Mouse (Mus musculus): Measurements from ENCODE around the gene Vps4b. TPM values are rescaled to one million over a fixed set of nuclear protein-coding genes. Genes with fewer than 3 reads are reported as not detected.
A peak's percentile ranks its signal among the peaks of the same experiment; 100 is the strongest.

Vps4b gene
- polyA plus RNA-seq (2016; fragmentation: Nextera tagmentation; extraction: Ambion mirVana): 65.9 and 71.2 TPM in 2 replicates

- 0% methylated on average over 23 of the region's 23 CpGs for WGBS
- peaks cover 11% of the 10 kb centered on the region for H3K36me3 ChIP-seq
- DNase-seq (ENCODE audit: low spot score): peak; percentile 91
- peak within 1 kb of the TSS; percentile 93 for H3K4me3 ChIP-seq
- H3K27ac ChIP-seq: peak within 1 kb of the TSS; percentile 95
- peaks cover 9% of the 10 kb centered on the region for H3K4me1 ChIP-seq
- H3K27me3 ChIP-seq (ENCODE audit: low read depth, poor library complexity, severe bottlenecking): no peaks in the 10 kb centered on the region
- no peaks in the 10 kb centered on the region for H3K9me3 ChIP-seq (replicated peaks)
Observed at GRCm38 (mm10) chr1:106796542-106796924, at the start of gene Vps4b. TSS of gene Vps4b (minus strand) at chr1:106796728.

GRCm38 (mm10) chr1:106828784-106829183 lies 32.3 kb upstream of the Vps4b start:
- no peaks in the 10 kb centered on the region for H3K36me3 ChIP-seq
- no peaks in the 10 kb centered on the region for H3K27me3 ChIP-seq (ENCODE audit: low read depth, poor library complexity, severe bottlenecking)
- H3K4me1 ChIP-seq: no peaks in the 10 kb centered on the region
- H3K4me3 ChIP-seq: no peak overlapping the region
- H3K9me3 ChIP-seq (replicated peaks): no peaks in the 10 kb centered on the region
- no peak for DNase-seq (ENCODE audit: low spot score)
- H3K27ac ChIP-seq: no peak overlapping the region
- WGBS: 83% methylated on average over 4 of the region's 4 CpGs

GRCm38 (mm10) chr1:106822297-106822696 lies 25.8 kb upstream of the Vps4b start:
- Histone ChIP-seq H3K27ac (no peak overlapping the region), H3K4me1 (no peaks in the 10 kb centered on the region), H3K4me3 (no peak overlapping the region), H3K27me3 (ENCODE audit: low read depth, poor library complexity, severe bottlenecking) (no peaks in the 10 kb centered on the region), H3K9me3 (replicated peaks) (no peaks in the 10 kb centered on the region), H3K36me3 (no peaks in the 10 kb centered on the region)
- WGBS: 89% methylated on average over 3 of the region's 3 CpGs
- DNase-seq (ENCODE audit: low spot score): no peak

GRCm38 (mm10) chr1:106818323-106818722 lies 21.8 kb upstream of the Vps4b start:
- Histone ChIP-seq H3K9me3 (replicated peaks) (no peaks in the 10 kb centered on the region), H3K4me1 (no peaks in the 10 kb centered on the region), H3K4me3 (no peak overlapping the region), H3K36me3 (no peaks in the 10 kb centered on the region), H3K27me3 (ENCODE audit: low read depth, poor library complexity, severe bottlenecking) (no peaks in the 10 kb centered on the region), H3K27ac (no peak overlapping the region)
- WGBS: 31% methylated on average over 4 of the region's 4 CpGs
- no peak for DNase-seq (ENCODE audit: low spot score)

- H3K4me1 ChIP-seq: no peaks in the 10 kb centered on the region
- WGBS: 89% methylated on average over 11 of the region's 11 CpGs
- H3K9me3 ChIP-seq (replicated peaks): no peaks in the 10 kb centered on the region
- H3K36me3 ChIP-seq: no peaks in the 10 kb centered on the region
- no peak for DNase-seq (ENCODE audit: low spot score)
- H3K27ac ChIP-seq: no peak overlapping the region
- H3K4me3 ChIP-seq: no peak overlapping the region
- H3K27me3 ChIP-seq (ENCODE audit: low read depth, poor library complexity, severe bottlenecking): no peaks in the 10 kb centered on the region
Observed at GRCm38 (mm10) chr1:106816766-106817165, 20.2 kb upstream of the Vps4b start.

GRCm38 (mm10) chr1:106815265-106815664 lies 18.7 kb upstream of the Vps4b start:
- Histone ChIP-seq H3K27ac (no peak overlapping the region), H3K36me3 (no peaks in the 10 kb centered on the region), H3K4me3 (no peak overlapping the region), H3K9me3 (replicated peaks) (no peaks in the 10 kb centered on the region), H3K4me1 (no peaks in the 10 kb centered on the region), H3K27me3 (ENCODE audit: low read depth, poor library complexity, severe bottlenecking) (no peaks in the 10 kb centered on the region)
- no peak for DNase-seq (ENCODE audit: low spot score)
- WGBS: 86% methylated on average over 6 of the region's 6 CpGs

GRCm38 (mm10) chr1:106814864-106815263 lies 18.3 kb upstream of the Vps4b start:
- Histone ChIP-seq H3K4me3 (no peak overlapping the region), H3K27me3 (ENCODE audit: low read depth, poor library complexity, severe bottlenecking) (no peaks in the 10 kb centered on the region), H3K9me3 (replicated peaks) (no peaks in the 10 kb centered on the region), H3K4me1 (no peaks in the 10 kb centered on the region), H3K36me3 (no peaks in the 10 kb centered on the region), H3K27ac (no peak overlapping the region)
- no peak for DNase-seq (ENCODE audit: low spot score)
- 81% methylated on average over 5 of the region's 5 CpGs for WGBS

- H3K9me3 ChIP-seq (replicated peaks): no peaks in the 10 kb centered on the region
- no peak for DNase-seq (ENCODE audit: low spot score)
- no peaks in the 10 kb centered on the region for H3K36me3 ChIP-seq
- H3K27me3 ChIP-seq (ENCODE audit: low read depth, poor library complexity, severe bottlenecking): no peaks in the 10 kb centered on the region
- 83% methylated on average over 3 of the region's 3 CpGs for WGBS
- no peak overlapping the region for H3K27ac ChIP-seq
- no peak overlapping the region for H3K4me3 ChIP-seq
- peaks cover 9% of the 10 kb centered on the region for H3K4me1 ChIP-seq
Observed at GRCm38 (mm10) chr1:106799931-106800330, 3.4 kb upstream of the Vps4b start.

- WGBS: 64% methylated on average over 1 of the region's 1 CpGs
- Histone ChIP-seq H3K27me3 (ENCODE audit: low read depth, poor library complexity, severe bottlenecking) (no peaks in the 10 kb centered on the region), H3K9me3 (replicated peaks) (no peaks in the 10 kb centered on the region), H3K4me1 (peaks cover 9% of the 10 kb centered on the region), H3K4me3 (no peak overlapping the region), H3K27ac (no peak overlapping the region), H3K36me3 (no peaks in the 10 kb centered on the region)
- DNase-seq (ENCODE audit: low spot score): no peak
Observed at GRCm38 (mm10) chr1:106799406-106799805, 2.9 kb upstream of the Vps4b start.

- Histone ChIP-seq H3K4me1 (peaks cover 9% of the 10 kb centered on the region), H3K36me3 (peaks cover 6% of the 10 kb centered on the region), H3K27me3 (ENCODE audit: low read depth, poor library complexity, severe bottlenecking) (no peaks in the 10 kb centered on the region), H3K4me3 (peak overlapping the region; percentile 93), H3K9me3 (replicated peaks) (no peaks in the 10 kb centered on the region), H3K27ac (0 out of 2 replicates have a peak overlapping the region, but pooled peaks have one; percentile 95)
- no peak for DNase-seq (ENCODE audit: low spot score)
- 66% methylated on average over 7 of the region's 7 CpGs for WGBS
Observed at GRCm38 (mm10) chr1:106796987-106797779, 655 bp upstream of the Vps4b start.

GRCm38 (mm10) chr1:106795634-106796541 lies 640 bp downstream of the Vps4b start:
- Histone ChIP-seq H3K4me3 (peak overlapping the region; percentile 93), H3K4me1 (peaks cover 9% of the 10 kb centered on the region), H3K27me3 (ENCODE audit: low read depth, poor library complexity, severe bottlenecking) (no peaks in the 10 kb centered on the region), H3K9me3 (replicated peaks) (no peaks in the 10 kb centered on the region), H3K27ac (peak overlapping the region; percentile 95), H3K36me3 (peaks cover 13% of the 10 kb centered on the region)
- no peak for DNase-seq (ENCODE audit: low spot score)
- 4% methylated on average over 51 of the region's 51 CpGs for WGBS

GRCm38 (mm10) chr1:106774896-106775295 lies 21.6 kb downstream of the Vps4b start:
- Histone ChIP-seq H3K27me3 (ENCODE audit: low read depth, poor library complexity, severe bottlenecking) (no peaks in the 10 kb centered on the region), H3K27ac (no peak overlapping the region), H3K9me3 (replicated peaks) (no peaks in the 10 kb centered on the region), H3K4me3 (no peak overlapping the region), H3K4me1 (no peaks in the 10 kb centered on the region), H3K36me3 (peaks cover 96% of the 10 kb centered on the region)
- no peak for DNase-seq (ENCODE audit: low spot score)
- WGBS: 94% methylated on average over 4 of the region's 4 CpGs

- Histone ChIP-seq H3K4me1 (no peaks in the 10 kb centered on the region), H3K36me3 (peaks cover 94% of the 10 kb centered on the region), H3K9me3 (replicated peaks) (no peaks in the 10 kb centered on the region), H3K4me3 (no peak overlapping the region), H3K27me3 (ENCODE audit: low read depth, poor library complexity, severe bottlenecking) (no peaks in the 10 kb centered on the region), H3K27ac (no peak overlapping the region)
- no peak for DNase-seq (ENCODE audit: low spot score)
- 94% methylated on average over 9 of the region's 9 CpGs for WGBS
Observed at GRCm38 (mm10) chr1:106774092-106774491, 22.4 kb downstream of the Vps4b start.

All from limb, embryonic 10.5 days (tissue).